Mouse (Mus musculus): ENCODE results near the gene Zan.
A peak's percentile ranks its signal among the peaks of the same experiment; 100 is the strongest.

Gene Zan

DNA sequence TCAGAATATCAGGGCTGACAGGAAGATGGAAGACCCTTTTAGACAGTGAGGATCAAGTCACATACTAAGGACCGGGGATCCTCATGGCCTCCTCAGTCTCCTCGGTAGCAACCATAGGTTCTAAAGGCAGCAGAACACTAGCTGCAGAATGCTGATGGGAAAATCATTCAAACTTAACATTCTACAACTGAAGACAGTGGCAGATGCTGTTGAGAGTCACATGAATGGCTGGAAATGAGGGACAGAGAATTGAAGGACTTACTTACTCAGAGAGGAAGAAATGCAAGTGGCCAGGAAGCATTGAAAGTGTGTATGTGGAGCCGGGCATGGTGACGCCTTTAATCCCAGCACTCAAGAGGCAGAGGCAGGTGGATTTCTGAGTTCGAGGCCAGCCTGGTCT lies at the start of gene Zan:
Gene Zan, minus strand, starts transcription at position 101 of the 400 bp plus-strand sequence.
- DNase-seq (ENCODE audit: low spot score in 2 of 2): no peak

DNA sequence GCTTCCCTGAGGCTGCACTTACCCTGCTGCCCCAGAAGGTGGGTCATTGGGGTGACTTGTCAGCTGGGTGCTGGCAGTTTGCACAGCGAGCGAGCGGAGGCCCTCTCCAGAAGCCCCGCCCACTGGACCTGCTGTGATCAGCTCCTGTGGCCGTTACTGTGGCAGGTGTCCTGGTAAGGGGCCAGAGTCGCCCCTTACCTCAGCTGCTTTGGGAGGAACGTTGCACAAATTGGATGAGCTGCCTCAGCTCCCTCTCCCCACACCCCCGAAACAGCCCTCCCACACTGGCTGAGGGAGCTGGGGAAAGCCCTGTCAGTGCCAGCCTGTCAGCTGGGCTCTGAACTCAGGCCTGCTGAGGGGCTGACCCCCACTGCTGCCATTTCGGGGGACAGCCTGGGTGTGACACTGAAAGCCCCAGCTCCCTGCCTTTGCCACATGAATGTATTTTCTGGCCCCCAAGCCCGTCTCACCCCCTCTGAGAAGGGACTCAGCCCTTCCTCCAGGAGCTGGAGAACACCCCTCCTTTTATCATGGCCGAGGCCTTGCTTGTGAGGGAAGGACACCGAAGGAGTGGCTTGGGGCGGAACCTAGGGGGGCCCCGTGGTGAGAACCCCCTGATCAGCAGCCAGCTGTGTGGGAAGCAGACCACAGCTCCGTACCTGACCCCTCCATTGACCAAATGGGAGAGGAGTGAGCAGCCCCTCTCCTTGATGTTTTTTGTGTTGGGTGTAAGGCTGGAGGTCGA lies 49.5 kb upstream of the Zan start:
- no peak for DNase-seq (ENCODE audit: low spot score in 2 of 2)

DNA sequence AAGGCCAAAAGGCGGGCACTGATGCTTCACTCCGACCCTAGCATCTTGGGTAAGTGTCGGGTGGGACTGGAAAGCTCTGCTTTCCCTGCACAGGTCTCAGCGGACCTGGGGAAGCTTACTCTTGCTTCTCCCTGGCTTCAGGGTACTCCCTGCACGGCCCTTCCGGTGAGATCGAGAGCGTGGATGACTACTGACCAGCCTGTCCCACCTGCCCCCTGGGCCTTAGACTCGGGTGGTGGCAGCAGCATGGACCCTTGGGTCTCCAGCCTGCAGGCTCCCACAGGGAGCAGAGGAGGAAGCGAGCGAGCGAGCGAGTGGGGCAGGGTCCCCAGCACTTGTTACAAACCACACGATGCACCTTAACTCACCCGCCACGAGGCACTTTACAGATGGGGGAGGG lies 48.6 kb upstream of the Zan start:
- DNase-seq (ENCODE audit: low spot score in 2 of 2): no peak

DNA sequence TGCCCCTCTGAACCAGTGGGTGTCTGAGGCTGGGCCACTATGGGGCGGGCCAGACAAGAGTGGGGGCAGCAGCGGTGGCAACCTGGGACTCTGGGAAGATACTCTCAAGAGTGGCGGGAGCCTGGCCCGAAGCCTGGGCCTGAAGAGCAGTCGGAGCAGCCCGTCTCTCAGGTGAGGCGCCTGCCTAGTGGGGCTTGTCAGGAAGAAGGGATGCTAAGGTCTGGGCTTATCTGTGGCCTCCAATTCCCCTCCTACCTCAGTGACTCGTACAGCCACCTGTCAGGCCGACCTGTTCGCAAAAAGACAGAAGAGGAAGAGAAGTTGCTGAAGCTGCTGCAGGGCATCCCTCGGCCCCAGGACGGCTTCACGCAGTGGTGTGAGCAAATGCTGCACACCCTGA lies 47.8 kb upstream of the Zan start:
- no peak for DNase-seq (ENCODE audit: low spot score in 2 of 2)

DNA sequence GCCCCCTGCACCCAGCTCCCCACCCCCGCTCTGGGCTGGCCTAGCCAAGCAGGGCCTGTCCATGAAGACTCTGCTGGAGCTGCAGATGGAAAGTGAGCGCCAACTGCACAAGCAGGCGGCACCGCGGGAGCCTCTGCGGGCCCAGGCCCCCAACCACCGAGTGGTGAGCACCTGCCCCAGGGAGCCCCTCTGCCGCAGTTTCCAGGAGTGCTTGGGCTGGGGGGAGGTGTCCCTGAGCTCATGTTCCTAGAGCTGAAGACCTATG lies 47.3 kb upstream of the Zan start:
- no peak for DNase-seq (ENCODE audit: low spot score in 2 of 2)

DNA sequence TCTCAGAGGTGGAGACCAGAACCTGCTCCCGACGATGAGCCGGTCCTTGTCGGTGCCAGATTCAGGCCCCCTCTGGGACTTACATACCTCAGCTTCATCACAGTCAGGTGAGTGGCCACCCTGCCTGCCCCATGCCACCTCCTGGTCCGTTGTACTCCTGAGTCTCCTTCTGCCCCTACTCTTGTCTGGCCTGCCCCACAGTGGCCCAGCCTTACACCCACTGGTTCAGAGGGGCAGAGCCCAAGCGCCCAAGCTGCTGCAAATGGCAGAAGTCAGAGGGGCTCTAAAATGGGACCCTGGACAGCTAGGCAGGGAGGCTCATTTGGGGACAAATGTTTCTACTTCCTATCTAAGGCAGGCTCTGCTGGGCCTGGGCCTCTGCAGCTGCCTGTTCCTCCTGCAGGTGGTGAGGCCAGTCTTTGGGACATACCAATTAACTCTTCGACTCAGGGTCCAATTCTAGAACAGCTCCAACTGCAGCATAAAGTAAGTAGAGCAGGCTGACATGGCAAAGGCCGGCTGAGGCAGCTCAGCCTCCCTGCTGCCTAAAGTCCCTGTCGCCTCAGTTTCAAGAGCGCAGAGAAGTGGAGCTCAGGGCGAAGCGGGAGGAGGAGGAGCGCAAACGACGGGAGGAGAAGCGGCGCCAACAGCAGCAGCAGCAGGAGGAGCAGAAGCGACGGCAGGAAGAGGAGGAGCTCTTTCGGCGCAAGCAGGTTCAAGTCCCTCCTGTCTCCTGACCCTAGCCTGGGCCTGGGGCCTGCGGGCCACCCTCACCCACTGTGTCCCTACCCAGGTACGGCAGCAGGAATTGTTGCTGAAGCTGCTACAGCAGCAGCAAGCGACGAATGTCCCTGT lies 46.8 kb upstream of the Zan start:
- no peak for DNase-seq (ENCODE audit: low spot score in 2 of 2)

GRCm38 (mm10) chr5:137522711-137523110 lies 45.8 kb upstream of the Zan start:
- no peak for DNase-seq (ENCODE audit: low spot score in 2 of 2)

DNA sequence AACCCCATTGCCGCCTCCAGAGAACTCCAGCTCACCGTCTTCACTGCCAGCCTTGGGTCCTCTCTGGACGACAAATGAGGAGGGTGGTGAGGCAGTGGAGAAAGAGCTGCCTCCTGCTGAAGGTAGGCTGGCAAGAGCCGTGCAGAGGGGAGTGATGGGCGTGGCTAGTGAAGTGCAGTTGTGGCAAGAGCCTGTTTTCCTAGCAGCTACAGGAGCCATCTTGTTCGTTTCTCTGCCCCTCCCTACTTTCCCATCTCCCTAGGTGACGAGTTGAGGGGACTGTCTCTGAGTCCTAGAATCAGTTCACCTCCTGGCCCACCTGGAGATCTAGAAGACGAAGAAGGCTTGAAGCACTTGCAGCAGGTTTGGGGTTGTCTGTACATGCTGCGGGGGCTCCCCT lies 45.0 kb upstream of the Zan start:
- DNase-seq (ENCODE audit: low spot score in 2 of 2): no peak

DNA sequence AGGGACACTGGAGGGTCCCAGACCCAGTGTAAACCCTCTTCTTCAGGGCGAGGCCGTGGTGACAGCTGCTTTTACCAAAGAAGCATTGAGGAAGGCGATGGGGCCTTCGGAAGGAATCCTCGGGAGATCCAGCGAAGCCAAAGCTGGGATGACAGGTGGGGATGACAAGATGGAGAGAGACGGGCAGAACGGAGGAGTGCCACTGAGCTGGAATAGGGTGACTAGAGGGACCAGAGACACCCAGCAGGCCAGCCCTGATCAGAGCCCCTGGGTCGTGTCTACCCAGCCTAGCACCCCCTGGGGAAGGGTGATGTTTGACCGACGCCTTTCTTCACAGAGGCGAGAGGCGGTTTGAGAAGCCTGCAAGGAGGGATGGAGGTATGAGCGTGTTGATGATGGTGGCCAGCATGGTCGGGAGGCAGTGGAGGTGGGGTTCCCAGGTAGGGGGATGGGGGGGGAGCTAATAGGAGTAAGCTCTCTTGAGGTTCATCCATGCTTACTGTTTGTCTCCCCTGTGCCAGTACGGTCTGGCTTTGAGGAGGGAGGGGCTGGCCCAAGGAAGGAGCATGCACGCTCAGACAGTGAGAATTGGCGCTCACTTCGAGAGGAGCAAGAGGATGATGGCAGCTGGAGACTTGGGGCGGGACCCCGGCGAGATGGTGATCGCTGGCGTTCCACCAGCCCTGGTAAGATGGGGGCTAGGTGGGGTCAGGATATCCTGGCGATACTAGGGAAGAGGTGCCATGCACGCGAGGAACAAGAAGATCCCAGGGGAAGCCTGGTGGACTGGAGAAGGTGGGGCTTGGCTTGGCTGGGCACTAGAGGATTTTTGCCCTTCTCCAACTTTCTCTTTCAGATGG lies 43.1 kb upstream of the Zan start:
- no peak for DNase-seq (ENCODE audit: low spot score in 2 of 2)

GRCm38 (mm10) chr5:137518436-137518835 lies 41.6 kb upstream of the Zan start, which contains the start of gene Gigyf1:
TSS of gene Gigyf1 (plus strand) at chr5:137518548.
- no peak for DNase-seq (ENCODE audit: low spot score in 2 of 2)

DNA sequence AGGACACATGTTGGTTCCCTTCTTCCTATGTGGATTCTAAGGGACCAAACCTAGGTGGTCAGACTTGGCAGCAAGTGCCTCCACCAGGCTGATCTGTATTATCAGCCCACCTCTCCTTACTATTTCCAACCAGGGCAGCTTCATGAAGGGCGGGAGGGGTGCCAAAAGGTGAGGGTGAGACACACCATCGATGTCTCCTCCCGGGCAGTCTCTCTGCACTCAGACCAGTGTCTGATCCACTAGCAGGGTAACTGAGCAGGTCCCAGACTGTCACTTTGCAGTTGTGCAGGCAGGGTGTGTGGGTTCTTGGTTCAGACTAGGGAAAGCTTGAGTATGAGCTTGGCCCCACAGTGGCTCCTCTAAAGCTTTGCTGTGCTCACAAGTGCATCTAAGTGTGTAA lies 37.9 kb upstream of the Zan start:
- no peak for DNase-seq (ENCODE audit: low spot score in 2 of 2)

DNA sequence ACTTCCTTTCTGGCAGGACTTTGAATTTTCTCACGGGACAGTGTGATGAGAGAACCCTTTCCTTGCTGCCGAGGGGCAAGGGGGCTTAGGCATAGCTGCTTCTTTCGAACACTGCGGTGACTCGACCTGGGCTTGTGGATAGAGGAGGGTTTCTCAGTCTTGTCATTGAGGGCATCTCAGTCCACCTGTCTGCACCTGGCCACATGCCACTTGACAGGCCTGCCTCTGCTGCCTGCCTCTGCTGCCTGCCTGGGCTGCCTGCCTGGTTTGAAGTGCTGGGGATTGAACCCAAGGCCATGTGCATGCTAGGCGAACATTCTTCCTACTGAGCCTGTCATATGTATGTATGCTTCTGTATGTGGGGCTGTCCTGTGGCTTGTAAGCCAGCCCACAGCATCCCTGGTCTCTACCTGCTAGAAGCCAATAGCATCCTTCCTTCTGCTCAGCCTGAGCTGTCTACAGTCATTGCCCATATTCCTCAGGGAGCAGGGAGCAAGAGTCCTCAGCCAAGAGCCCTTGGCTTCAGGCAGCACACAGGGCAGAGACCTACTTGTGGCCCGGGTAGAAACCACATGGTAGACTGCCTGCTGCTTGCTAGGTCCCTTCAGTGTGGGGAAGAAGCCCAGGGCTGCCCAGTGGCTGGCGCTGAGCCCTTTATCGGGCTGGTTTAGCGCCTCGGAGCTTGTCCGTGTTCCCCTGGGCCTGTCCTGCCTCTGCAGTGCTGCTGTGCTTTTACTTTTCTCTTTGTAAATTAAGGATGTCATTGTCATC lies 37.3 kb upstream of the Zan start:
- DNase-seq (ENCODE audit: low spot score in 2 of 2): no peak

DNA sequence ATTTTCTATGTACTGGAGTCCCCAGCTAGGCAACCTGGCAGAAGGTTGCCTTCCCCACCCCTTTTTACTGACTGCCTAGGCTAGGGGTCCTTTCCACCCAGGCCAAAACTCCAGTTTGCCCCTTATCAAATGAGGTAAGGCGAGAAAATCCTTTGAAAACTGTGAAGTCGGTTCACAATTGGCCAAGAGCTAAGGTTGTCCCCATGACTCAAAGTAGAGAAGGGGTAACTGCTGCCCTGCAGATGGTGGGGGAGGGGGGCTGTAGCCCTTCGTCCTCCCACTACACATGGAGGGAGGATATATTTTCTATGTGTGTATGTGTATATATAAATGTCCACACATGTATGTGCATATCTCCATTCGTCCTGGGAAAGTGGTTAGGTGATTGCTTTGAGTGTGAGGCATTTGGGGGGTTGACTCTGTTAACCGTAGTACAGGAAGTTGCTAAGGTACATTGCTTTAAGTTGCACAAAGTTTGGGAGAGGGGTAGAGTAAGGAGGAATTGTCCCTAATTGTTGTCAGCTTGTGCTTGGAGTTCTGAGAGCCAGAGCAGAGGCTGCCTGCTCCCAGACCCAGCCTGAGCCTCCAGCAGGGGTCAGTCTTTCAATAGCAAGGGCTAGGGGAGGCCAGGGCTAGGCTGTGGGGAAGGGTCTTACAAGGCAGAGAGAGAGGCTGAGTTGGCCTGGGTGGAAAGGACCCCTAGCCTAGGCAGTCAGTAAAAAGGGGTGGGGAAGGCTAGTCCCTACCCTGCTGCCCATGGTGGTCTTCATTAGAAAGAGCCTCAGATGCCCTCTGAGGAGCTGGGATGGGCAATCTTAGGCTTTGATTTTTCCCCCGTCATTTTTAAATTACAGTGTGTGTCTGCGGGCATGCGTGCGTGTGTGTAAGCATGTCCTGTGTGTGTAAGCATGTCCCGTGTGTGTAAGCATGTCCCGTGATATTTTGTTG lies 36.3 kb upstream of the Zan start:
- DNase-seq (ENCODE audit: low spot score in 2 of 2): no peak

DNA sequence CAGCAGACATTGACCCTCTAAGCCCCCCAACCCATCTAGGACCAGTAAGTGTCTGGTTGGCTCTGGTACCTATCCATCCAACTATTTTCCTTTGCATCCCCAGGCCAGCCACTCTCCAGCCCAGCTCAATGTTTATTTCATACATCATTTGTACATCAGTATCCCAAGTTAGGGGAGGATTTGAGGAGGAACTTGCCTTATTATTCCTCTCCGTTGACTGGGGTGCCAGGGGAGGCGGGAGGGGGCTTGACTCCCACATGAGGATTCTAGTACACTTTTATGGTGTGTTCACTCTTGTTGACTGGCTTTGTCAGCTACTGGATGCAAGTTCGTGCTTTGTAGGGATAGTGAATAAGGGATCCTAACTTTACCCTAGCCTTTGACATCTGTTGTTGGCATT lies 34.8 kb upstream of the Zan start:
- DNase-seq (ENCODE audit: low spot score in 2 of 2): no peak

DNA sequence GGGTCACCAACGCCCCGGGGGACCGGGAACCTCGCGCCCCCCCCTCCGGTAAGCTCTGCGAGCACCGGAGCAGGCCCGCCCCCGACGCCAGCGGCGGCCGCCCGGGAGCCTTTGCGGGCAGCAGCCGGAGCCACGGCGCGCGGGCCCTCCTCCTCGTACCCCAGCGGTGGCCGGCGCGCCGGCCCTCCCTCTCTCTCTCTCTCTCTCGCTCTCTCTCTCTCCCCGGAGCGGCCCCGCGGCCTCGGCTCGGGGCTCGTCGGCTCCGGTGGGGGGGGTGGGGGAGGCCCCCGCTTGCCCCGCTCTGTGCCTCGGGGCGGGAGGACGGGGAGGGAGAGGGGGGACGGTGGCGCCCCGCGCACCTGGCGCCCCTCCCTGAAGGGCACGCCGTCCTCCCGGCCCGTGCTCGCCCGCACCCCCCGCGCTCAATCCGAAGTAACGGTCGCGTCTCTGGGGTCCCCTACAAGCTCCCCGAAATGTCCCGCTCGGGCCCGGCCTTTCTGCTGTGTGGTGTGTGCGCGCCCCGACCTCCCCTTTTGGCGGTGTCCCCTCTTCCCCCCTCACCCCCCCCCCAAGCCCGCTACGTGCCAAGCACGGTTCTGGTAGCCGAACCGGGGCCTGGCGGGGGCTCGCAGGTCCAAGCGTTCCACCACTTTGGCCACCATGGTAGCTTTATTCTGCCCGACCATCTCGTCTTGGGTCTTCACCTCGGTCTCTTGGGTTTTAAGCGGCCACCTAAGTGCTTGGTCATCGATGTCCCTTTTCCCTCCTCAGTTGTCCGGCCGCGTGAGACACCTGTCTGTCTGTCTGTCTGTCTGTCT lies 33.9 kb upstream of the Zan start:
- no peak for DNase-seq (ENCODE audit: low spot score in 2 of 2)

GRCm38 (mm10) chr5:137510014-137510501 lies 33.2 kb upstream of the Zan start:
- DNase-seq (ENCODE audit: low spot score in 2 of 2): peak; percentile 46 to 62

- no peak for DNase-seq (ENCODE audit: low spot score in 2 of 2)
Measured at GRCm38 (mm10) chr5:137504041-137504440, 27.2 kb upstream of the Zan start.

GRCm38 (mm10) chr5:137502667-137503110 lies 25.8 kb upstream of the Zan start:
- DNase-seq (ENCODE audit: low spot score in 2 of 2): peak; percentile 67 to 82
